Mouse (Mus musculus): Measurements from ENCODE around the gene Atg7. TPM values are rescaled to one million over a fixed set of nuclear protein-coding genes. Genes with fewer than 3 reads are reported as not detected.
"Not testable (repeated sequence)": the region's sequence is repeated elsewhere in the genome, so short reads cannot be mapped to it uniquely, and the experiment has no call there.

Gene Atg7
- total RNA-seq, 2 experiments from 2014 or later, result 15.3 to 16.1 TPM

GRCm38 (mm10) chr6:114869501-114870076, 226.7 kb downstream of the Atg7 start:
- intact Hi-C loops (cut with DNase I), result loop anchor here (2.0 kb wide), 1 partner anchor 49 kb away; no protein-coding TSS in a partner anchor
- DNase-seq, result no peak

- DNase-seq, result no peak
- intact Hi-C loops (cut with DNase I), result no loop called here
Measured at GRCm38 (mm10) chr6:114871010-114871660, 228.2 kb downstream of the Atg7 start.

GRCm38 (mm10) chr6:114873808-114874137, 230.9 kb downstream of the Atg7 start:
- no peak for DNase-seq
- intact Hi-C loops (cut with DNase I), result loop anchor here (2.0 kb wide), 2 partner anchors 17 to 55 kb away; no protein-coding TSS in a partner anchor

GRCm38 (mm10) chr6:114874138-114874928, 231.4 kb downstream of the Atg7 start:
- intact Hi-C loops (cut with DNase I), result loop anchor here (2.0 kb wide), 2 partner anchors 16 to 56 kb away; no protein-coding TSS in a partner anchor
- peak; percentile 62 for DNase-seq

GRCm38 (mm10) chr6:114875018-114875558, 232.2 kb downstream of the Atg7 start:
- peak; percentile 97 to 98 for DNase-seq
- intact Hi-C loops (cut with DNase I), result loop anchor here (1.0 to 2.0 kb wide), 4 partner anchors 8 to 56 kb away; no protein-coding TSS in a partner anchor

- intact Hi-C loops (cut with DNase I), result no loop called here
- no peak for DNase-seq
Measured at GRCm38 (mm10) chr6:114876033-114876432, 233.1 kb downstream of the Atg7 start.

- intact Hi-C loops (cut with DNase I), result no loop called here
- DNase-seq, result no peak
Measured at GRCm38 (mm10) chr6:114876546-114876945, 233.6 kb downstream of the Atg7 start.

GRCm38 (mm10) chr6:114878841-114879520, 236.1 kb downstream of the Atg7 start:
- peak in 1 of 2 experiments; percentile 64 for DNase-seq
- intact Hi-C loops (cut with DNase I), result no loop called here

GRCm38 (mm10) chr6:114880798-114881197, 237.9 kb downstream of the Atg7 start:
- DNase-seq, result no peak
- intact Hi-C loops (cut with DNase I), result no loop called here

GRCm38 (mm10) chr6:114882212-114882611, 239.3 kb downstream of the Atg7 start:
- intact Hi-C loops (cut with DNase I), result no loop called here
- DNase-seq, result no peak

GRCm38 (mm10) chr6:114882675-114883074, 239.8 kb downstream of the Atg7 start:
- DNase-seq, result no peak
- intact Hi-C loops (cut with DNase I), result loop anchor here (1.0 kb wide), 1 partner anchor 7 kb away; no protein-coding TSS in a partner anchor

GRCm38 (mm10) chr6:114883261-114883740, 240.4 kb downstream of the Atg7 start:
- peak; percentile 83 to 84 for DNase-seq
- intact Hi-C loops (cut with DNase I), result loop anchor here (1.0 kb wide), 1 partner anchor 8 kb away; no protein-coding TSS in a partner anchor

- DNase-seq, result no peak
- intact Hi-C loops (cut with DNase I), result no loop called here
Measured at GRCm38 (mm10) chr6:114885129-114885528, 242.2 kb downstream of the Atg7 start.

GRCm38 (mm10) chr6:114886012-114886411, 243.1 kb downstream of the Atg7 start:
- DNase-seq, result no peak
- intact Hi-C loops (cut with DNase I), result no loop called here

GRCm38 (mm10) chr6:114886504-114887361, 243.8 kb downstream of the Atg7 start:
- DNase-seq, result no peak
- intact Hi-C loops (cut with DNase I), result no loop called here

GRCm38 (mm10) chr6:114888922-114889321, 246.0 kb downstream of the Atg7 start:
- intact Hi-C loops (cut with DNase I), result no loop called here
- DNase-seq, result peak; percentile 87 to 88

- intact Hi-C loops (cut with DNase I), result loop anchor here (2.0 kb wide), 1 partner anchor 15 kb away; no protein-coding TSS in a partner anchor
- not testable (repeated sequence) for DNase-seq
Measured at GRCm38 (mm10) chr6:114889971-114890370, 247.1 kb downstream of the Atg7 start.

GRCm38 (mm10) chr6:114890411-114891115, 247.7 kb downstream of the Atg7 start:
- intact Hi-C loops (cut with DNase I), result loop anchor here (2.0 kb wide), 1 partner anchor 16 kb away; no protein-coding TSS in a partner anchor
- DNase-seq, result peak; percentile 89 to 91

All from heart, postnatal 10 days (tissue).